Mouse (Mus musculus) embryonic facial prominence, embryonic 15.5 days (tissue): ENCODE measurements at regions not wholly inside any gene's neighbourhood (a gene's known extent, or its start where the extent isn't known, plus 50 kb on each side); places are given as distances from the start of the nearest gene placed in this dataset.
A peak's percentile ranks its signal among the peaks of the same experiment; 100 is the strongest.

Experiments used
- ATAC-seq: fragments of 200-750 bp; cut with Nextera tagmentation; 2 replicates; pipeline ENCODE4 v1.8.0; 2017; ENCODE audit warnings: low read depth, moderate TSS enrichment; ENCODE audit not compliant: insufficient number of reproducible peaks, low FRiP score, low TSS enrichment
- H3K27ac ChIP-seq: fragments of 300-500 bp; sonication (generic); replicated peaks from 2 replicates; pipeline ENCODE4 v1.5.1; 2015; ENCODE audit warnings: mild to moderate bottlenecking, inconsistent platforms
- H3K27me3 ChIP-seq: fragments of 300-500 bp; sonication (generic); 2 replicates; pipeline ENCODE4 v1.6.1; 2015; ENCODE audit warnings: inconsistent platforms
- H3K36me3 ChIP-seq: fragments of 300-500 bp; sonication (generic); 2 replicates; pipeline ENCODE4 v1.6.1; 2015; ENCODE audit warnings: mild to moderate bottlenecking, inconsistent platforms
- H3K4me1 ChIP-seq: fragments of 300-500 bp; sonication (generic); 2 replicates; pipeline ENCODE4 v1.6.1; 2015; ENCODE audit warnings: inconsistent platforms
- H3K4me2 ChIP-seq: fragments of 300-500 bp; sonication (generic); replicated peaks from 2 replicates; pipeline ENCODE4 v1.6.1; 2015; ENCODE audit warnings: mild to moderate bottlenecking, inconsistent platforms
- H3K4me3 ChIP-seq: fragments of 300-500 bp; sonication (generic); replicated peaks from 2 replicates; pipeline ENCODE4 v1.5.1; 2015; ENCODE audit warnings: mild to moderate bottlenecking, inconsistent platforms
- H3K9ac ChIP-seq: fragments of 300-500 bp; sonication (generic); 2 replicates; pipeline ENCODE4 v1.6.1; 2015; ENCODE audit warnings: inconsistent platforms
- H3K9me3 ChIP-seq: fragments of 300-500 bp; sonication (generic); replicated peaks from 2 replicates; pipeline ENCODE4 v1.6.1; 2016; ENCODE audit warnings: inconsistent platforms
- WGBS: fragments of 180-500 bp; shearing (Covaris S2); methylation state at CpG from one replicate; pipeline ENCODE4 v1.1.7; 2015; 5-methylcytosine and 5-hydroxymethylcytosine counted together

GRCm38 (mm10) chr6:109125447-109125846 lies 297.0 kb downstream of the Edem1 start:
- Histone ChIP-seq H3K27me3 (no peaks in the 10 kb centered on the region), H3K27ac (no peak overlapping the region), H3K4me3 (no peak overlapping the region), H3K4me2 (no peak overlapping the region), H3K9ac (no peak overlapping the region), H3K9me3 (no peaks in the 10 kb centered on the region), H3K4me1 (no peaks in the 10 kb centered on the region), H3K36me3 (no peaks in the 10 kb centered on the region)
- 90% methylated on average over 12 of the region's 12 CpGs for WGBS
- no peak for ATAC-seq

- no peak overlapping the region for H3K4me2 ChIP-seq
- WGBS = 71% methylated on average over 1 of the region's 1 CpGs
- no peaks in the 10 kb centered on the region for H3K9me3 ChIP-seq
- no peak overlapping the region for H3K4me3 ChIP-seq
- no peak overlapping the region for H3K9ac ChIP-seq
- H3K4me1 ChIP-seq = no peaks in the 10 kb centered on the region
- no peak for ATAC-seq
- no peaks in the 10 kb centered on the region for H3K27me3 ChIP-seq
- H3K36me3 ChIP-seq = no peaks in the 10 kb centered on the region
- H3K27ac ChIP-seq = no peak overlapping the region
Observed at GRCm38 (mm10) chr6:109127203-109127602, 298.8 kb downstream of the Edem1 start.

GRCm38 (mm10) chr6:109146111-109146510 lies 317.7 kb downstream of the Edem1 start:
- 50% methylated on average over 5 of the region's 5 CpGs for WGBS
- H3K36me3 ChIP-seq = no peaks in the 10 kb centered on the region

GRCm38 (mm10) chr6:109149043-109149442 lies 320.6 kb downstream of the Edem1 start:
- 85% methylated on average over 8 of the region's 8 CpGs for WGBS
- Histone ChIP-seq H3K9ac (no peak overlapping the region), H3K27ac (no peak overlapping the region), H3K4me1 (no peaks in the 10 kb centered on the region), H3K36me3 (no peaks in the 10 kb centered on the region), H3K27me3 (no peaks in the 10 kb centered on the region), H3K9me3 (no peaks in the 10 kb centered on the region), H3K4me2 (no peak overlapping the region), H3K4me3 (no peak overlapping the region)
- ATAC-seq = no peak

More at GRCm38 (mm10) chr6:109146111-109146510, 317.7 kb downstream of the Edem1 start:
- Histone ChIP-seq H3K27me3 (no peaks in the 10 kb centered on the region), H3K27ac (no peak overlapping the region), H3K4me3 (no peak overlapping the region), H3K4me2 (no peak overlapping the region), H3K9me3 (no peaks in the 10 kb centered on the region), H3K4me1 (no peaks in the 10 kb centered on the region), H3K9ac (no peak overlapping the region)
- ATAC-seq = no peak

GRCm38 (mm10) chr6:109150023-109150911 lies 321.8 kb downstream of the Edem1 start:
- Histone ChIP-seq H3K9ac (no peak overlapping the region), H3K4me2 (peak overlapping the region; percentile 40), H3K9me3 (no peaks in the 10 kb centered on the region), H3K4me1 (no peaks in the 10 kb centered on the region), H3K27me3 (no peaks in the 10 kb centered on the region), H3K27ac (no peak overlapping the region), H3K4me3 (0 out of 2 replicates have a peak overlapping the region, but pooled peaks have one; percentile 11), H3K36me3 (no peaks in the 10 kb centered on the region)
- ATAC-seq = no peak; the same call in 1 of the 2 replicates
- WGBS = 40% methylated on average over 22 of the region's 22 CpGs

GRCm38 (mm10) chr6:109150912-109151256 lies 322.4 kb downstream of the Edem1 start:
- no peak for ATAC-seq
- Histone ChIP-seq H3K27me3 (no peaks in the 10 kb centered on the region), H3K27ac (no peak overlapping the region), H3K4me2 (no peak overlapping the region), H3K9me3 (no peaks in the 10 kb centered on the region), H3K4me1 (no peaks in the 10 kb centered on the region), H3K4me3 (no peak overlapping the region), H3K36me3 (no peaks in the 10 kb centered on the region), H3K9ac (no peak overlapping the region)
- WGBS = 76% methylated on average over 9 of the region's 9 CpGs

- WGBS = 63% methylated on average over 7 of the region's 7 CpGs
- no peaks in the 10 kb centered on the region for H3K27me3 ChIP-seq
- no peak overlapping the region for H3K4me2 ChIP-seq
- H3K9ac ChIP-seq = no peak overlapping the region
- H3K36me3 ChIP-seq = no peaks in the 10 kb centered on the region
- H3K4me3 ChIP-seq = no peak overlapping the region
- no peaks in the 10 kb centered on the region for H3K4me1 ChIP-seq
- no peak for ATAC-seq
- H3K27ac ChIP-seq = no peak overlapping the region
- H3K9me3 ChIP-seq = no peaks in the 10 kb centered on the region
Observed at GRCm38 (mm10) chr6:109153624-109154023, 325.2 kb downstream of the Edem1 start.

- no peaks in the 10 kb centered on the region for H3K9me3 ChIP-seq
- no peaks in the 10 kb centered on the region for H3K36me3 ChIP-seq
- H3K4me2 ChIP-seq = no peak overlapping the region
- no peak overlapping the region for H3K27ac ChIP-seq
- no peaks in the 10 kb centered on the region for H3K4me1 ChIP-seq
- no peak overlapping the region for H3K9ac ChIP-seq
- no peak for ATAC-seq
- 91% methylated on average over 7 of the region's 7 CpGs for WGBS
- no peaks in the 10 kb centered on the region for H3K27me3 ChIP-seq
- no peak overlapping the region for H3K4me3 ChIP-seq
Observed at GRCm38 (mm10) chr6:109159561-109159960, 331.1 kb downstream of the Edem1 start.

- no peaks in the 10 kb centered on the region for H3K9me3 ChIP-seq
- ATAC-seq = peak; percentile 39; the same call in 1 of the 2 replicates
- no peaks in the 10 kb centered on the region for H3K27me3 ChIP-seq
- no peaks in the 10 kb centered on the region for H3K4me1 ChIP-seq
- H3K27ac ChIP-seq = no peak overlapping the region
- no peak overlapping the region for H3K4me3 ChIP-seq
- no peaks in the 10 kb centered on the region for H3K36me3 ChIP-seq
- no peak overlapping the region for H3K4me2 ChIP-seq
- 67% methylated on average over 5 of the region's 5 CpGs for WGBS
- no peak overlapping the region for H3K9ac ChIP-seq
Observed at GRCm38 (mm10) chr6:109167439-109167838, 339.0 kb downstream of the Edem1 start.

- Histone ChIP-seq H3K27ac (no peak overlapping the region), H3K36me3 (no peaks in the 10 kb centered on the region), H3K4me1 (no peaks in the 10 kb centered on the region), H3K4me3 (no peak overlapping the region), H3K4me2 (no peak overlapping the region), H3K27me3 (no peaks in the 10 kb centered on the region), H3K9ac (no peak overlapping the region), H3K9me3 (no peaks in the 10 kb centered on the region)
- WGBS = 47% methylated on average over 6 of the region's 6 CpGs
- ATAC-seq = no peak
Observed at GRCm38 (mm10) chr6:109172104-109172850, 343.8 kb downstream of the Edem1 start.

- Histone ChIP-seq H3K9me3 (no peaks in the 10 kb centered on the region), H3K4me2 (no peak overlapping the region), H3K4me1 (no peaks in the 10 kb centered on the region), H3K9ac (no peak overlapping the region), H3K27ac (no peak overlapping the region), H3K27me3 (no peaks in the 10 kb centered on the region), H3K36me3 (no peaks in the 10 kb centered on the region), H3K4me3 (no peak overlapping the region)
- 75% methylated on average over 1 of the region's 1 CpGs for WGBS
- no peak for ATAC-seq
Observed at GRCm38 (mm10) chr6:109173015-109173414, 344.6 kb downstream of the Edem1 start.
